Mouse (Mus musculus) thymus, postnatal 25 days (tissue): ENCODE results near the gene Mageb2.
"Not testable (repeated sequence)": the region's sequence is repeated elsewhere in the genome, so short reads cannot be mapped to it uniquely, and the experiment has no call there.

Source experiments
- DNase-seq: peaks from one replicate; pipeline ENCODE4 v3.0.0; 2022

Gene Mageb2

GRCm38 (mm10) chrX:91331390-91331789, at the start of gene Mageb2:
Mageb2 (plus strand) TSS chrX:91331690.
- not testable (repeated sequence) for DNase-seq

GRCm38 (mm10) chrX:91313256-91313655, 18.2 kb upstream of the Mageb2 start:
- DNase-seq, result not testable (repeated sequence)
